Mouse (Mus musculus) stomach, embryonic 14.5 days (tissue): ENCODE measurements around the gene Thsd7b. TPM values are rescaled to one million over a fixed set of nuclear protein-coding genes. Genes with fewer than 3 reads are reported as not detected.

Source experiments
- ATAC-seq: fragments of 200-750 bp; cut with Nextera tagmentation; 2 replicates; pipeline ENCODE4 v1.8.0; 2017; ENCODE audit warnings: low read depth, moderate TSS enrichment; ENCODE audit not compliant: insufficient number of reproducible peaks, insufficient read depth, low FRiP score
- H3K27ac ChIP-seq: fragments of 300-500 bp; sonication (generic); 2 replicates; pipeline ENCODE4 v1.5.1; 2014; ENCODE audit warnings: mild to moderate bottlenecking, low read length, moderate library complexity, mixed read lengths
- H3K27me3 ChIP-seq: fragments of 300-500 bp; sonication (generic); 2 replicates; pipeline ENCODE4 v1.6.1; 2014; ENCODE audit warnings: low read length, control low read depth, mixed read lengths; ENCODE audit not compliant: control insufficient read depth, insufficient read depth
- H3K36me3 ChIP-seq: fragments of 300-500 bp; sonication (generic); 2 replicates; pipeline ENCODE4 v1.6.1; 2014; ENCODE audit warnings: mild to moderate bottlenecking, control low read depth, low read length, moderate library complexity, mixed read lengths; ENCODE audit not compliant: control insufficient read depth, insufficient read depth
- H3K4me1 ChIP-seq: fragments of 300-500 bp; sonication (generic); 2 replicates; pipeline ENCODE4 v1.6.1; 2014; ENCODE audit warnings: low read length, control low read depth, mixed read lengths; ENCODE audit not compliant: control insufficient read depth, insufficient read depth
- H3K4me2 ChIP-seq: fragments of 300-500 bp; sonication (generic); replicated peaks from 2 replicates; pipeline ENCODE4 v1.6.1; 2014; ENCODE audit warnings: low read depth, low read length, control low read depth
- H3K4me3 ChIP-seq: fragments of 300-500 bp; sonication (generic); 2 replicates; pipeline ENCODE4 v1.5.1; 2014; ENCODE audit warnings: low read depth, low read length, control low read depth
- H3K9ac ChIP-seq: fragments of 300-500 bp; sonication (generic); replicated peaks from 2 replicates; pipeline ENCODE4 v1.6.1; 2014; ENCODE audit warnings: low read depth, mild to moderate bottlenecking, control low read depth, low read length, moderate library complexity, mixed read lengths
- H3K9me3 ChIP-seq: fragments of 300-500 bp; sonication (generic); 2 replicates; pipeline ENCODE4 v1.6.1; 2016; ENCODE audit warnings: low read depth, low read length, control low read depth; ENCODE audit not compliant: control insufficient read depth
- WGBS: fragments of 180-500 bp; shearing (Covaris S2); extraction: QIAGEN DNeasy Blood & Tissue Kit; methylation state at CpG from one replicate; pipeline ENCODE4 v1.1.7; 2014; 5-methylcytosine and 5-hydroxymethylcytosine counted together
- polyA plus RNA-seq: library from polyadenylated mRNA; unstranded; fragments of >200 nt; fragmentation: Nextera tagmentation; extraction: Ambion mirVana; gene quantifications from 2 replicates; pipeline ENCODE4 v1.2.1, GENCODE M21; 2014

Thsd7b gene
- polyA plus RNA-seq, 1 experiment from 2014 or later, result 2.5 TPM

DNA sequence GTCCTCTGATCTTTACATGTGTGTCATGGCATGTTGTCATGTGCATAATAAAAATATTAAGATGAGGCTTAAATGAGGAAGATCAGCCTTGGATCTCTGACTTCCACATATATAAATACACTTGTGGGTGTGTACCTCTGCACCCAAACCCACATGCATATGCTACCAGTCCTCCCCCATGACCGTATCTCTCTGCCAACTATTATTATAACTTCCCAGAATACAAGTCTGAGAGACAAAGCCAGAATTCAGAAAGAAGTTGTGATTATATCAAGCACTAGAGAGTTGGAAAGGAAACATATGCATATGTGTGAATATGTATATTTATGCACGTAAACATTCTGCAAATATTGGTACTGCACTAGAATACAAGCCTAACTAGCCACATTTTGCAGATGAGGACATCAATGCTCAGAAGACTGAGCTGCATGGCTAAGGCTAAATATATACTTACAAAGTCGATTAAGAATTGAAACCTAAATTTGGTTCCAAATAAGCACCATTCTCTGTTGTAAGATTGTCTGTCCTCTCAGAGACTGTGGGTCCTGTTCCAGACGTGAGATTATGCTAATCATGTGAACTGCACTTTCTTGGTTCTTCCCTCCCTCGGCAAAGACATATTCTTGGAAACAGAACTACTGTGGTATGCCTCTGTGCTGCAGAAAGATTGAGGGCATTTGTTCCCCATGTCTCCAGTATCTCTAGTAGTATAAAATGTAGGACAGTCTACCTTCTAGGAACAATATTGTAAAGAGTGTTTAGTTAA is 211.3 kb downstream of the Thsd7b start:
- H3K4me1 ChIP-seq, result no peaks in the 10 kb centered on the region
- H3K36me3 ChIP-seq, result no peaks in the 10 kb centered on the region
- H3K9ac ChIP-seq, result no peak overlapping the region
- H3K4me3 ChIP-seq, result no peak overlapping the region
- 77% methylated on average over 5 of the region's 5 CpGs for WGBS
- ATAC-seq, result no peak
- no peaks in the 10 kb centered on the region for H3K9me3 ChIP-seq
- H3K4me2 ChIP-seq, result no peak overlapping the region
- H3K27ac ChIP-seq, result no peak overlapping the region
- no peaks in the 10 kb centered on the region for H3K27me3 ChIP-seq

DNA sequence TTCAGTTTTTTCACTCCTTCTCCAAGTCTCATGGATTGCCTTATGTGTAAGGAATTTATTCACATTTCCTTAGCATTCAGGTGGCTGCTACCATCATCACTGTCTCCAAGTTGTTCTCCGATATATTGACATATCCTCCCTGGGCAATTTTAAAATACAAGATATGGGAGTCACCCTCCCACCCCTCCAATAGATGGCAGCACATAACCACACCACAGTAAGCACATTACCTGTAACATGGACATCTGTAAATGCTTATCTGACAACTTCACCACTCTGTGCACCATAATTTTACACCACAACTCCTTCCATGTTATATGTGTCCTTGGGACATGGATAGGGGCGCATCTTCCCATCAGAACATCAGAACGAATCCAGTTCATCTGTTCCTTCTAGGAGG is 218.0 kb downstream of the Thsd7b start:
- Histone ChIP-seq H3K36me3 (no peaks in the 10 kb centered on the region), H3K27ac (no peak overlapping the region), H3K4me1 (no peaks in the 10 kb centered on the region), H3K9me3 (no peaks in the 10 kb centered on the region), H3K9ac (no peak overlapping the region), H3K4me3 (no peak overlapping the region), H3K27me3 (no peaks in the 10 kb centered on the region), H3K4me2 (no peak overlapping the region)
- 91% methylated on average over 3 of the region's 3 CpGs for WGBS
- no peak for ATAC-seq

DNA sequence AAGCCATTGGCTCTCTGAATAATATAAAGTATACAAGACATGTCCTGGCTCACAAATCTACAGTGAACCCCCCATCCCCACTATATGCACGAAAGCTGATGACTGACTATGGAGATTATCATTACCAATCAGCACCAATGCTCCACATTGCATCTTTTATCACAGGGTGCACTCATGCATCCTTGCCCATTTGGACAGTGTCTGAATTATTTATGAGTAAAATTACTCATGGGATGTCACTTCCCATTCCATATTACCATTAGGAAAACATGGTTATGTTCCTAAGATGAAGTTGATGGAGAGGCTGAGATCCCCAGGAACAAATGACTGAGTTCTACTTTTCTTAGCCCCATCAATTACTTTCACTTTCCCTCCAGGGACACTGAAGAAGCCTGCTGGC is 220.8 kb downstream of the Thsd7b start:
- H3K9ac ChIP-seq, result no peak overlapping the region
- no peak overlapping the region for H3K27ac ChIP-seq
- no peaks in the 10 kb centered on the region for H3K36me3 ChIP-seq
- H3K9me3 ChIP-seq, result no peaks in the 10 kb centered on the region
- no peak overlapping the region for H3K4me2 ChIP-seq
- ATAC-seq, result no peak
- no peaks in the 10 kb centered on the region for H3K27me3 ChIP-seq
- no peaks in the 10 kb centered on the region for H3K4me1 ChIP-seq
- no peak overlapping the region for H3K4me3 ChIP-seq
- 76% methylated on average over 1 of the region's 1 CpGs for WGBS

DNA sequence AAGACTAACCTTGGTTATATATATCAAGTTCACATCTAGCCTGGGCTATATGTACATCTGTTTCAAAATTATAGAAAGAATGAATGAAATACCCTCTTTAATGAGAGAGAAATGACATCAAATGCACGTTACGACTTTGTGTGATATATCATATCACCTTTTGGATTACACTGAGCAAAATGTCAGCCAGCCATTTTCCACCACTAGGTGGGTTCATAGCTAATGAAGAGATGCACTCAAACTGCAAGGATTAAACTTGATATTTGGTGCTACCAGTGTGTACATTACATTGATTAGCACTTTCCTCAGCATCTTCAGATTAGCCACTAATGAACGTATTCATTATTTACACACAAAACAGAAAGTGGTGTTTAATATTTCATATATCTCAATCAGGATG is 228.6 kb downstream of the Thsd7b start:
- Histone ChIP-seq H3K27me3 (no peaks in the 10 kb centered on the region), H3K4me2 (no peak overlapping the region), H3K4me1 (no peaks in the 10 kb centered on the region), H3K9ac (no peak overlapping the region), H3K4me3 (no peak overlapping the region), H3K9me3 (no peaks in the 10 kb centered on the region), H3K36me3 (no peaks in the 10 kb centered on the region), H3K27ac (no peak overlapping the region)
- WGBS, result 76% methylated on average over 3 of the region's 3 CpGs
- no peak for ATAC-seq

DNA sequence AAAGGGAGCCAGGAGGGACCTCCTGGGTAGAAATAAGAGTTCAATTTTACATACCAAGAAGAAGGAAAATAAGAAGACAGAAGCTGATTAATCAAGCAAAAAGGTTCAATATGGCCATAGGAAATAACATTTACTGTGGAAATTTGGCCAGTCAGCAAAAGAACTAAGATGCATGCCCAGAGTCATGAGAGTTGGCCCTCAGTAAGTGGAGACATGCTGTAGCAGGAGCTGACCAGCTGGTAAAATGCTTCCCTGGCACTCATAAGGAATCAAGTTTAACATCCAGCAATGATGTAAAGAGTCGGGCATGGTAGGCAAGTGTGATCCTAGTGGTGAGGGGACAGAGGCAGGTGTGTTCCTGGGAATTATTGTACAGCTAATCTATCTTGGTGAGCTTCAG is 243.3 kb downstream of the Thsd7b start:
- H3K27me3 ChIP-seq, result no peaks in the 10 kb centered on the region
- no peak overlapping the region for H3K4me3 ChIP-seq
- WGBS, result 96% methylated on average over 1 of the region's 1 CpGs
- ATAC-seq, result no peak
- H3K36me3 ChIP-seq, result no peaks in the 10 kb centered on the region
- H3K9me3 ChIP-seq, result no peaks in the 10 kb centered on the region
- no peaks in the 10 kb centered on the region for H3K4me1 ChIP-seq
- H3K9ac ChIP-seq, result no peak overlapping the region
- no peak overlapping the region for H3K27ac ChIP-seq
- no peak overlapping the region for H3K4me2 ChIP-seq

DNA sequence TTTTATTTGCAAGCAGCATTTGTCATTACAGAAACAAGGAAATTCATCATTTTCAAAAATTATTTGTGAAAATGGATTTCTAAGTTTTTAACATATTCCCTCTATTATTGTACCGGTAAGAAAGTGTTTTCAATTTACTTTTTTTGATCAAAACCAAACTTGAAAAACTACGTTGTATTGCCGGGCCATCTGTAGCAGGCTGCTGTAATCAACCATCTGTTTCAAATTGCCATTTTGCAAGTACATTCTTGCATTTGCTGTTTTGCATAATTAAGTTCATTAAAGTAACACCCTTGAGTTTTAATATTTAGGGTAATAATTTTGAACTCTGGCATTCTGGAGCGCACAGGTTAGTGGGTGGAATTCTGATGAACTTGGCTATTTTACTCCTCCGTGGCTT is 246.6 kb downstream of the Thsd7b start:
- Histone ChIP-seq H3K4me2 (no peak overlapping the region), H3K4me1 (no peaks in the 10 kb centered on the region), H3K9ac (no peak overlapping the region), H3K27me3 (no peaks in the 10 kb centered on the region), H3K27ac (no peak overlapping the region), H3K36me3 (no peaks in the 10 kb centered on the region), H3K9me3 (no peaks in the 10 kb centered on the region), H3K4me3 (no peak overlapping the region)
- no peak for ATAC-seq
- 91% methylated on average over 5 of the region's 5 CpGs for WGBS

DNA sequence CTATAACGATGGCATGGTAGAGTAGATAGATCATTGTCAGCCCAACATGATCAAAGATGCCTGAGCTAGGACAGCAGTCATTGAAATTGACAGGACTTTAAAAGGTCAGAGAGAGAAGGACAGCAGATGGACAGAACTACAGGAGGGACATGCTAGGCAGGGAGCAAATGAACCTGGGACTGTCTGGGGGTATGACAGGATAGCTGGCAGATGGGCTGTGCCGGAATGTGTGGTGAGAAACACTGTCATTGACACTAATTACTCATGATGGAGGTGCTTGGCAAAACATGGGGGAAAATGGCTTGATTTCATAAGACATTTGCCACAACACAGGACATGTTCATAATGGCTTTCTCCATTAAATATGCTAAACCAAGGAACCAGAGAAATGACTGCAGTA is 253.9 kb downstream of the Thsd7b start:
- no peaks in the 10 kb centered on the region for H3K27me3 ChIP-seq
- H3K9me3 ChIP-seq, result no peaks in the 10 kb centered on the region
- no peaks in the 10 kb centered on the region for H3K36me3 ChIP-seq
- no peaks in the 10 kb centered on the region for H3K4me1 ChIP-seq
- no peak overlapping the region for H3K4me3 ChIP-seq
- ATAC-seq, result no peak
- no peak overlapping the region for H3K9ac ChIP-seq
- WGBS, result 89% methylated on average over 2 of the region's 2 CpGs
- no peak overlapping the region for H3K4me2 ChIP-seq
- H3K27ac ChIP-seq, result no peak overlapping the region

DNA sequence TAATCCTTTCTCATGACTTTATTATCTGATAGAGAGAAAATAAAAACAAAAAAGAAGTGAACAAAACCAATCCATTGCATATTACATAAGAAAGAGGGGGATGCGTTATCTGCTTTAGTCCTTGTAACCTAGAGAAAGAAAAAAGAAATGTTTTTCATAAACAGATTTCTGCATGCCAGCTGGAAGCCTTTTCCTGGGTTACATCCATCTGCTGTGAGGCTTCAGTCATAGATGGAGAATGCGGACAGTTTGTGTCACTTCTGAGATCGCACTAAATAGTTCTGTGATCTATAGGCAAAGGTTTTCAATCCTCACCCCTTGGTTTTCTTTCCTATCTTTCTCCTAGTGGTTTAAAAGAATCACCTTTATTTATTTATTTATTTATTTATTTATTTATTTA is 259.1 kb downstream of the Thsd7b start:
- no peaks in the 10 kb centered on the region for H3K9me3 ChIP-seq

DNA sequence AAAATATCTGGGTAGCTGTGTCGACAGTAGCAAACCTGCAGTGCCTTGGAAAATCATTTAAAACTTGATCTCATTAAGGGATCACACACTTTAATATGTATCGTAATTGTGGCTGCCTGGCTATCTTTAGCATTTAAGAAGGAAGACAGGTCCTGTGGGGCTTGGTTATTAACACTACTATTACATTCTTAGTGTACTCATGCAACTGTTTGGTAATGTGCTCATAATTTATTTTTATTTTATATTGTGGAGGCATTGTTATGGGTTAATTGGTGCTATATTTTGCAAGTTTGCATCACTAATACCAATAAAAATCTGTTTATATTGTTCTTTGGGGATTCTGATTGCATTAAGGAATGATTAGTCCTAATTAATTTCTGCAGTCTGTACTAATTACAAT is 265.4 kb downstream of the Thsd7b start:
- Histone ChIP-seq H3K4me3 (no peak overlapping the region), H3K36me3 (no peaks in the 10 kb centered on the region), H3K4me1 (no peaks in the 10 kb centered on the region), H3K9ac (no peak overlapping the region), H3K9me3 (no peaks in the 10 kb centered on the region), H3K27me3 (no peaks in the 10 kb centered on the region), H3K27ac (no peak overlapping the region), H3K4me2 (no peak overlapping the region)
- no peak for ATAC-seq
- 84% methylated on average over 2 of the region's 2 CpGs for WGBS

More for the DNA sequence above, 259.1 kb downstream of the Thsd7b start:
- Histone ChIP-seq H3K4me3 (no peak overlapping the region), H3K9ac (no peak overlapping the region), H3K27ac (no peak overlapping the region), H3K4me1 (no peaks in the 10 kb centered on the region), H3K27me3 (no peaks in the 10 kb centered on the region), H3K4me2 (no peak overlapping the region), H3K36me3 (no peaks in the 10 kb centered on the region)
- WGBS, result 94% methylated on average over 3 of the region's 3 CpGs
- no peak for ATAC-seq
